Mouse (Mus musculus): Measurements from ENCODE around the gene Parg.

GRCm38 (mm10) chr14:32201354-32201753 is 395 bp upstream of the Parg start:
- no peak for TF ChIP-seq POLR2AphosphoS2 (IDR thresholded peaks at IDR 0.05; ENCODE audit: insufficient read length, low read depth)
- peak; percentile 6 for TF ChIP-seq POLR2A (IDR thresholded peaks at IDR 0.05; ENCODE audit: insufficient read length, low read depth)
- no peak for TF ChIP-seq E2F4 (IDR thresholded peaks at IDR 0.05; ENCODE audit: insufficient read depth)
- TF ChIP-seq USF1 (IDR thresholded peaks at IDR 0.05; ENCODE audit: low read depth): no peak
- no peak for TF ChIP-seq TCF12 (IDR thresholded peaks at IDR 0.05; ENCODE audit: insufficient read depth, poor library complexity, severe bottlenecking)
- no peak for TF ChIP-seq MYOG (IDR thresholded peaks at IDR 0.05; ENCODE audit: control insufficient read depth in 1 of 3, insufficient read depth in 1 of 3, insufficient read length in 2 of 3, low read depth in 2 of 3)
- TF ChIP-seq MYOD1 (IDR thresholded peaks at IDR 0.05; ENCODE audit: control insufficient read depth in 1 of 3, insufficient read length in 2 of 3, low read depth in 2 of 3): no peak
- TF ChIP-seq CEBPB (IDR thresholded peaks at IDR 0.05; ENCODE audit: insufficient read depth, poor library complexity, severe bottlenecking): no peak

All from myocyte (in vitro differentiated cells).